Mouse (Mus musculus): Measurements from ENCODE around the gene Zfp867.
A peak's percentile ranks its signal among the peaks of the same experiment; 100 is the strongest.

Gene Zfp867

GRCm38 (mm10) chr11:59472326-59472677, at the start of gene Zfp867:
Gene Zfp867, minus strand, starts transcription at chr11:59472474.
- peak; percentile 91 to 96 for DNase-seq (ENCODE audit: low spot score in 2 of 2)

DNA sequence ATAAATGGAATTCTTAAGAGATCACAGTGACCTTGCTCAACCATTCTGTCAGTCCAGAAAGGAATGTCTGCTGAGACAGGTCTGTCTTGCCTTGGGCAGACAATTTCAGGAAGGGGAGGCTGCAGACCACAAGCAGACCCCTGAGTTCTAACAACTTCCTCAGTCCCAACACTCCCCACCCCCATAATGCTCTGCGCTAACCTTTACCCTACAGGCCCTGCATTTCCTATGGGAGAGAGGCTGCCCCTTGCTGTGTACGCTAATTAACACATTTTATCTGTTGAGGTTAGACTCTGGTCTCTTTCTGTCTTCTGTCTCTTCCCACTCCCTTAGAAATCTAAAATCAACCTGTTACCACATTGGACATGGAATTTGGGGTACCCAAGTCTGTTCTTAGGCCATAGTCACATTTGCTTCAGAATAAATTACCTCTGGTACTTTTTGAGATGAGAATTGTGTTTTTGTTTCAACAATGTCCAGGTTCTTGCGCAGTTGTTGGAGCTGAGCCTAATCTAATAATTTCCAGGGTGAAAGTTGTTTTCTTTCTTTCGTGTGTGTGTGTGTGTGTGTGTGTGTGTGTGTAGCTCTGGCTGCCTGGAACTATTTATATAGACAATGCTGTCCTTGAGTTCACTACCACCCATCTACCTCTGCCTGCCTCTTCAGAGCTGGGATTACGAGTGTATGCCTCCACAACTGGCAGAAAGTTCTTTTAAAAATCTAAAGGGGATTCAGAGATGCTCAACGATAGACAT, 47.6 kb upstream of the Zfp867 start:
- DNase-seq (ENCODE audit: low spot score in 2 of 2): no peak

DNA sequence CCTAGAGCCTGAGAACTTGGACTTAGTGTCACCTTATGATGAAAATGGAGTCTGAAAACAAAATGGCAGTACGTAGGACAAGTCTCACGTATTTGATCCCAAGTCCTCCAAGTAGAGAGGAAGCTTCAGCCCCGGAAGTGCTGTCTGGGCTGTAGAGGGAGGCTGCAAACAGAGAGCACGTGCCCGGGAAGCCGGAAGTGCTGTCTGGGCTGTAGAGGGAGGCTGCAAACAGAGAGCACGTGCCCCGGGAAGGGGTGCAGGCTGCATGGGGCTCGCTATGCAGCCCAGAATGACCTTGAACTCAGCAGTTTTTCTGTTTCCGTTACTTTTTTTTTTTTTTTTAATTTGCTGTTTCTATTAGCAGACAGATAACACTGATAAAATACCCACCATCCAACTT, 46.0 kb upstream of the Zfp867 start:
- DNase-seq (ENCODE audit: low spot score in 2 of 2): no peak

- no peak for DNase-seq (ENCODE audit: low spot score in 2 of 2)
These were observed 45.2 kb upstream of the Zfp867 start for GRCm38 (mm10) chr11:59517441-59517840.

DNA sequence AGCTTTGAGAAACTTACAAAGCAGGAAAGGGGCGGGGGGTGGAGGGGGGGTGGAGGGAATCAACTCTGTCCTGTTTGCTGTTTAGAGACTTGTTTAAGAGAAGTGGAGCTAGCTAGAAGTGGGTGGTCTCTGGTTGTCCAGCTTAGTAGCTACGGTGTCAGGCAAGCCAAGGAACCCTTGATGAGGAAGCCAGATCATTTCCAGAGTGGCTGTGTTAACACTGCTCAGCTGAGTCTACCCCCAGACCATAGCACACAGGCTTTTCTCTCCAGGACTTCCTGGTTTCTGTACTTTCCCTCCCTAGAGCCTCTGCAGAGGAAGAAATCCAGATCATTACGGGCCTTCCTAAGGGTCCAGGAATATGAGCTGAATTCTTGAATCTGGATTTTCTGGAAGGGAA, 42.5 kb upstream of the Zfp867 start:
- DNase-seq (ENCODE audit: low spot score in 2 of 2): no peak

DNA sequence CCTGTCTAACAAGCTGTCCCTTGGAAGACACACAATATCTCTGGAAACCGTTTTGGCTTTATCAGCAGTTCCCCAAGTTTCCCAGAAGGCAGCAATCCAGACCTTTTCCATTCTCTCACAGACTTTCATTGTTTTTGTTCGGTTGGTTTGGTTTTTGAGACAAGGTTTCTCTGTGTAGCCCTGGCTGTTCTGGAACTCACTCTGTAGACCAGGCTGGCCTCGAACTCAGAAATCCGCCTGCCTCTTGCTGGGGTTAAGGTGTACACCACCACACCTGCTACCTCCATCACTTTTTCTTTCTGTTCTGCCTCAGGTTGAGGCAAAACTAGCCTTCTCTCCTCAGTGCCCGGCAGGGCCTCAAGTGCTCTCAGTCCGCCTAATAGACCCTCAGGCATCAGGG, 42.1 kb upstream of the Zfp867 start:
- no peak for DNase-seq (ENCODE audit: low spot score in 2 of 2)

- no peak for DNase-seq (ENCODE audit: low spot score in 2 of 2)
These were observed 41.3 kb upstream of the Zfp867 start for GRCm38 (mm10) chr11:59513556-59513955.

DNA sequence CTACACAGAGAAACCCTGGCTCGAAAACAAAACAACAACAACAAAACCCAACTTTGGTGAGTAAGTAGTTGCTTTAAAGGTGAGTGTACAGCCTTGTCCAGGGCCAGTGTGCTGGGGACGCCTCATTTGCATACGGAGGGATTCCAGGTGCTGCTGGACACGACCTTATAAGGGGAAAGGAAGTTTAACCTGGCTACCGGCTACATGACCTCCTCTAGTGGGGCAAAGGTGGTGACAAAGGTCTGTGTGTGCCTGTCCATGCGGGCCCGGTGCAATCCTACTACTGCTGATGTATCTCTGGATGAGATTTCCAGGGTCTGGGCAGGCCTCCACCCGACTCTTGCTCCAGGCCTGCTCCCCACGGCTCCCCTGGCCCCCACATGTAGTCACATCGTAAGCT, 40.5 kb upstream of the Zfp867 start:
- DNase-seq (ENCODE audit: low spot score in 2 of 2): no peak

DNA sequence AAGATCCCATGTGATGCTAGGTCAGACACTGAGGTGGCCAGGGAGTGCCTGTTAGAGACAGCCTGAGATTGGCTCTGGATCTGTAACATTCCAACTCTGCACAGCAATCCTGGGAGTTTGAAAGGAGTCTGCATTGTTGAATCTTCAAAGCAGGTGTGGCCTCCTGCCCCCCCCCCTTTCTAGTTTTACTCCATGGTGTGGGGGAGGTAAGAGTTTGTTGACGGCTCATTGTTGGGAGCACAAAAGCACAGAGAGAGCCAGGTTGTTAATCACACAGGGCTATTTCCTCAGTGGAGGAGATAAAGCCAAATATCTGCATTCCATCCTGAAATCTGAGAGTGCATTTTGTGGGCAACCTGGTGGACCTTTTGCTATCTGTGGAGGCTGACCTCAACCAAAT, 39.3 kb upstream of the Zfp867 start:
- no peak for DNase-seq (ENCODE audit: low spot score in 2 of 2)

DNA sequence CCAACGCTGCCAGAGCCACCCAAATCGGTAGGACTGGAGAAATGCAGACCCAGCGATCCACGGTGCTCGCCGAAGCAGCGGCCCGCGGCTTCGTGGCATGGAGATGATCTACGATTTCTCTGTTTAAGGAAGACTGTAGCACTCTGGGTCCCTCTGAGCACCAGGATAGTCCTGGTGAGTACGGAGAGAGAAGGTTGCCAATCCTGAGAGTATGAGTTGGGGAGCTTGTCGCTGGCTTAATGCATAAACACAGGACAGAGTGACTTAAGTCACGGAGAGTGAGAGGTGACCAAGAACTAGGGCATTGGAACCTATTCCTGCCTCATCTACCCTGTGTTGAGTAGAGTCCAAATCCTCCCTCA, 34.4 kb upstream of the Zfp867 start:
- no peak for DNase-seq (ENCODE audit: low spot score in 2 of 2)

DNA sequence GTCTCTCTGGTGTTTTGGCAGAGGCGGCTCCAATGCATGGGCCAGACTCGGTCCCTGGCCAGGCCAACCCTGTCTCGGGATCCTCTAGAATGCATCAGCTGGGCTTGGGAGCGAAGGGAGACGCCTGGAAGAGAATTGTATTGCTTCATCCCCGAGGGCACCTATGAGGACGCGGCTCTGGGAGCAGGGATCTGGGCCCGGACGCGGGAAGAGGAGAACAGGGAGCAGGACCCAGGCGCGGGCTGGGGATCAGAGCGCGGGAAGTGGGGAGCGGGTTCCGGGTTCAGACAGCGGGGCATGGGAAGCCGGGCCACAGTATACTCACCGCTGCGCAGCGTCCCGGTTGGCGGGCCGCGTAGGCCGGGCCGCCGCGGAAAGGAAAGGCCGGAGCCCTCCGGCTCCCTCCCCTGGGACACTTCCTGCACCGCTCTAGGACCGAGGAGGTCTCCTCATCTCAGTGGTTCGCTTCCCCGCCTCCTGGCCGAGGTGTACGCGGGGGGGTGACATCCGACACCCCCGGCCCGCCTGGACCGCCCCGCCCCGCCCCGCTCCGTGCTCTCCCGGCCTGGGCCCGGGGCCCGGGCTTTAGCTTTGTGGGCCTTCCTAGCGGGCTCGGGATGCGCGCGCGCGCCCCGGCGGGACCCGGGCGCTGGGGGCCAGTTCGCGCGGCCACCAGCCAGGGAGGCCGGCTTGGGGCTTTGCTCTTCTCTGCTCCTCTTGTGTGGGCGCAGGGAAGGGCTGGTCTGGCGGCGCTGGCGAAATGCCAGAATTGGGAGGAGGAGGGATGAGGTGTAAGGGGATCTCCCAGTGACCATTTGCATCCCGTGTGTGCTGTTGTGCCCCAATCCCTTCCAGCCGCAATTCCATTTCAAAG, 33.8 kb upstream of the Zfp867 start:
- peak; percentile 63 for DNase-seq (ENCODE audit: low spot score in 2 of 2)

GRCm38 (mm10) chr11:59505351-59505838, 33.1 kb upstream of the Zfp867 start:
- peak; percentile 68 for DNase-seq (ENCODE audit: low spot score in 2 of 2)

GRCm38 (mm10) chr11:59501978-59502700, 29.9 kb upstream of the Zfp867 start:
- no peak for DNase-seq (ENCODE audit: low spot score in 2 of 2)

GRCm38 (mm10) chr11:59497747-59498146, 25.5 kb upstream of the Zfp867 start:
- no peak for DNase-seq (ENCODE audit: low spot score in 2 of 2)

- peak; percentile 34 to 41 for DNase-seq (ENCODE audit: low spot score in 2 of 2)
These were observed 24.5 kb upstream of the Zfp867 start for GRCm38 (mm10) chr11:59496672-59497310.

DNA sequence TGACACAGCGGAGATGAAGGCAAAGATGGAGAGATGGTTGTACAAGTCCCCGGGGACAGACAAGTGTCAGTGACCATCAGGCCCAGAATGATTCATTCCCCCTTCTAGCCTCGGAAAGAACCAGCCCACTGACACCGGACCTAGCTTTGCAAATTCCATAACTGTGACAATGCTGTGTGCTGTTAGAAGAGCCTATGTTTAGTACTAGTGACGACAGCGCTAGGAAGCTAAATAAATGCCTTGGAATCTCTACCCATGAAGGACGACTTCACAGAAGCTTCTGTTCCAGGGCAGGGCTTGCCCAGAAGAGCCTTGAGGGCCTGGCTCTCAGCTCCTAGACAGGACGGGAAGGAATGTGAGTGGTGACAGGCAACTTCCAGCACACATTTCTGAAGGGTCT, 13.9 kb upstream of the Zfp867 start:
- DNase-seq (ENCODE audit: low spot score in 2 of 2): no peak

DNA sequence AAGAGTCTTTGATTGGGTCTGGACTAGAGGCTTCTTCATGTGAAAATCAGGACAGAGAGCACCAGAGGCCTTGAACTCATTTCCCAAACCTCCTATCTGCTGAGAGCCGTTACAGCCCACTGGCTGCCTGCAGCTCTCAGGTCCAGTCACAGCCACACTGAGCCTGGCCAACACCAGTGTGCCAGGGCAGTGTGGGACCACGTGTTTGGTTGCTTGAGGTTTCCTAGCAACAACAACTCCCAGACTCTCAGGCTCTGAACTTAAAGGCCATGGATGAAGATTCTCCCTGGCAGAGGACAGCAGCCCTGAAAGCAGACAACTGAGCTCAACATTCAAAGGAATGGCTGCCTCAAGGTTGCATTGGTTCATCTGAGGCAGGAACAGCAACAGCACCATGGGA, 13.4 kb upstream of the Zfp867 start:
- no peak for DNase-seq (ENCODE audit: low spot score in 2 of 2)

DNA sequence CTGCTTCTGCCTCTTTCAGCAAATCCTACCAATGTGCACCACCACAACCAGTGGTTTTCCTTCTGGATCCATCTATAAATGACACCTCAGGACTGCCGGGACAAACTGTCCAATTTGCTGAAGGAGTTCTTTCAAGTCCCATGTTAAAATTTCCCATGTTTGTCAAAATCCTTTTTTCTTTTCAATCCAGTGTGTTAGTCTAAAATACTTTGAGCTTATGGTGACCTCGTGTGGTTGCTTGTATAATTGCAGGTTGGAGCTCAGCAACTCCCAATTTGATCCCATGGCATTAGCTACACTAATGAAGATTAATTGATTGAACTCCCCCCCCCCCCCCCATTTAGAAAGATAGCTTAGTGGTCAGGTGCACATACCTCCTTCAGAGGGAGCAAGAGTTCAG, 10.9 kb upstream of the Zfp867 start:
- peak; percentile 73 to 75 for DNase-seq (ENCODE audit: low spot score in 2 of 2)

GRCm38 (mm10) chr11:59477240-59477639, 5.0 kb upstream of the Zfp867 start:
- no peak for DNase-seq (ENCODE audit: low spot score in 2 of 2)

DNA sequence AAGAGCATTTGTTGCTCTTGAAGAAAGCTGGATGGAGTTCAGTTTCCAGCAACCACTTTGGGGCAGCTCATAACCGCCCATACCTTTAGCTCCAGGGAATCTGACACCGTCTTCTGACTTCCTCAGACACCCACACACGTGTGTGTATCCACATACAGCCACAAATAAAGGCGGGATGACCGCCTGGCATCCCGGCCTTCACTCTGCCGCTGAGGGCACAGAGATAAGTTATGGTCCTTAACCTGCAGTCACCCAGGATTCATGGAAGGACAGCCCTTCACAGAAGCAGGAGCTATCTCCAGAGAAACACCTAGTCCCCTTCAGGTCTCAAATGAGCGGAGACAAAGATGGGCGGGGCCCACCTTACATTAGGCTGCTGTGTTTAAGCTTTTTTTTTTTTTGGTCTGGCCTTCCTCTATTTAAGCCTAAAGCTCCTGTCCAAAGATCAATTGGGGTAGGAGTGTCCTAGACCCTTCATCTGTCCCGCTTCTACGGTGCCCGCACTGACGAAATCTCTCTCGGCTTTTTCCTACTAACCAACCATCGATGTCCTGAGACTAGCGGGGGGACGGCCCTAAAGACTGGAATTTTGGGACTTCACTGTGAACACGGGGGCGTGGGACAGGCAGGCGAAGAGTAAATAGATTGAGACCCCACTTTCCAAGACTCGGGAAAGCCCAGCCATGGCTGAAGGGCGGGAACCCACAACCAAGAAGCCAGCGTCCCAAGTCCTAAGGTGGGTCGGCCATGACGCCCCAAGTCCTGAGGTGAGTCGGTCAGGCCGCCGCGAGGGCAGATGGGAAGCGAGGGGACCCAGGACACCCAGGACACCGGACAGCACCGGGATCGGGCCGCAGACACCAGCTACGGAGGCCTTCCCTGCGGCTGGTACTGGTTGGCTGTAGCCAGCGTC, 605 bp downstream of the Zfp867 start:
- no peak for DNase-seq (ENCODE audit: low spot score in 2 of 2)

- no peak for DNase-seq (ENCODE audit: low spot score in 2 of 2)
These were observed 11.8 kb downstream of the Zfp867 start for GRCm38 (mm10) chr11:59460459-59460858.
